Mouse (Mus musculus) spleen, adult 2 months (tissue): ENCODE data around the gene Phf2.

Experiments used
- CTCF ChIP-seq: fragments of 200-500 bp; IDR thresholded peaks from 2 replicates; pipeline ENCODE4 v1.5.1; 2011; ENCODE audit warnings: mild to moderate bottlenecking, inconsistent platforms; ENCODE audit not compliant: insufficient read depth, insufficient read length, insufficient replicate concordance; ENCODE audit errors: extremely low read depth
- POLR2A ChIP-seq: fragments of 200-500 bp; IDR thresholded peaks from 2 replicates; pipeline ENCODE4 v1.6.1; 2011; ENCODE audit warnings: low read depth, low read length, inconsistent platforms

GRCm38 (mm10) chr13:48763701-48764245 lies 107.1 kb downstream of the Phf2 start:
- no peak for TF ChIP-seq CTCF
- TF ChIP-seq POLR2A: no peak
